Mouse (Mus musculus) layer of hippocampus, postnatal 10 days (tissue): ENCODE measurements around the gene Camkmt. TPM values are rescaled to one million over a fixed set of nuclear protein-coding genes. Genes with fewer than 3 reads are reported as not detected.

ENCODE experiments used
- DNase-seq, 2 experiments: peaks; one replicate each; pipeline ENCODE4 v3.0.0; 2021; ENCODE audit warnings: low spot score in 2 of 2
- total RNA-seq, 2 experiments: library from RNA; stranded (reverse); gene quantifications; 2 replicates each; pipeline ENCODE4 v1.2.3; 2021

The Camkmt gene
- total RNA-seq, 2 experiments from 2014 or later = 11.2 to 14.6 TPM

DNA sequence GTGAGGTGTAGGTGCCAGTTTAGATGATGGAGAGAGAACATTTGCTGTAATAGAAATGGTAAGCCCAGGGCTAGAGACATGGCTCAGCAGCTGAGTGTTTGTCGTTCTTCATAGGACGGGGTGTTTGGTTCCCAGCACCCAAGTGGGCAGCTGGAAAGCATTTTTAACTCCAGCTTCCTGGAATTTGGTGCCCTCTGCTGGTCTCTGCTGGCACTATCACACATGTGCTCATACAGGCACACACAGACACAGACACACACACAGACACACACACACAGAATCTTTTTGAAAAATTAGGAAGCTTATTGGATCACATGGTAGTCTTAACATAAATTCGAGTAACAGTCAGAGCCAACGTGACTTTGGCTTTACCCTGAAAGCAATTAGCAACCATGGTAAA lies 200.8 kb downstream of the Camkmt start:
- no peak for DNase-seq

DNA sequence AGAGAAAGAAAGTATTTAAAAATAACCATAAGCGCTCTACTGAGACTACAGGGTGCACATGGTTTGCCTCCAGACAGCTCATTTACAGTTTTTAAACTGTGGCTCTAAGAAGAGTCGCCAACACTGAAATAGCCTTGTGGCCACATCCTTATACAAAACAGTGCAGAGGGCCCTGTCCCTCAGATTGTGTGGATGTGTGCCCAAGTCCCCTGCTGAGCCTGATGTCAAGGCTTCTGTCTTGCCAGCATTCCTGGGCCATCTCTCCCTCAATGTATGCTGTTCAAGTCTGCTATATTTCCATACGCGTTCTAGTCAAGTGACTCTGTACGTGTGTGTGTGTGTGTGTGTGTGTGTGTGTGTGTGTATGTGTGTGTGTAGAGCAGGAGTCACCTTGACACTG lies 201.2 kb downstream of the Camkmt start:
- DNase-seq = no peak

DNA sequence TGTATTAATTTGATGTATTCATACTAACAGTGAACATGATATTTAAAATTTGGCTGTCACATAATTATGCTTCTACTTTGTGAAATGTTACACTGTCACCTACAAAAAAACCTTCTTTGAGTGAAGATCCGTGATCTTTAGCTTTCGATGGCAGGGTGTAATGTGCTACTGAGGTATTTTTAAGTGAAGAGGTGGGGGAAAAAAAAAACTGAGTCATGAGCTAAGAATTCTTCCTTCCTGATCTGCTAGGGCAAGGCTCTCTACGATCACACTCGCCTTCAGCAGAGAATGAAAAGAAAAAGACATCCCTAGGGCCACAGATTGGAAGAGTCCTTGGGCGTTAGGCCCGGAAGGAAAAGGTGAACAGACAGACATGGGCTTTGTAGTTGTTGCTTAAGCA lies 201.9 kb downstream of the Camkmt start:
- no peak for DNase-seq

DNA sequence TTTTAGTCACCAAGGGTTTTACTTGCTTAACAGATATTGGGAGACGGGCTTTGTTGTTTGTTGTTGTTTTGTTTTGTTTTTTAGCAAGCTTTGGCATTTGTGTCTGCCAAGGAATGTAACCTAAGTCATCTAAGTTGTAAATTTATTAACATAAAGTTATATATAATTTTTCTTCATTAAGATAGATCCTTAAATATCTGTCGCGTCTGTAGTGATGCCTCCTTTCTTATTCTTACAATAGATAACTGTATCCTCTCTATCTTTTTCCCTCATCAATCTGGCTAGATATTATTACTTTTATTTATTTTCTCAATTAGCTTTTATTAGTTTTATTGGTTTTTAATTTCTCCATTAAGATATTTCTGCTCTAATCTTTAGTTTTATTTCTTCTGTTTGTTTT lies 213.3 kb downstream of the Camkmt start:
- DNase-seq = no peak

DNA sequence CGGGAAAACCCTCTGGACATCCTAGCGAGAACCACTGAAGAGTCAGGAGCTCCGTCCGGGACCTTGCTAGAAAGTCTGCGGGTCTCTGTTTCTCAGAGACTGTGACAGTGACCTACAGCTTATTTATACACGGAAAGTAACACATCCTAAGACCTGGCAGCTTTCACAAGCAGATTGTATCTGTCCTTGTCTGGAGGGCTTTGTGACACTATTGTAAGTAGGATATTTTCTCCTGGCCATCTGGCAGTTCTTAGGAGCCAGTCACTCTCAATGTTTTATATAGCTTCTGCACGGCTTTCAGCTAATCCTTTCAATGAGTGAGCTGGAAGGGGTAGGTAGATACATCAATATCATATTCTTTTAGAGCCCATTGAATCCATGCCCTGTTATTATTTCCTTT lies 218.2 kb downstream of the Camkmt start:
- DNase-seq = no peak

DNA sequence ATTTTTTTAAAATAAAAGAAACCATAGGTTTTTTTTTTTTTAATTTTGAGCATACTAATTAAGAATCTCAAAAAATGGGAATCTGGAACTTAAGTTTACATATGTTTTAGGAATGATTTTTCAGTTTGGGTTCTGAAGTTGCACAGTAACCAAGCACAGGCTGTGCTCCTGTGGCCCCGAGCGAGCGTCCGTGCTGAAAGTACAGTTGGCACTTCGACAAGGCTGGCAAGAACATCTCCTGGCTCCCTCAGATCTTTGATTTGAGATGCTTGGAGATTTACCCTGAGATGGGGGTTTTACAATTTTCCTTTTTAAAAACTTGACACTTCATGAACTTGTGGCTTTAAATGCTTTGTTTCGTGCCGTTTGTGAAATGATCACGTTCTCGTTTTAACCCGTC lies 218.7 kb downstream of the Camkmt start:
- no peak for DNase-seq

DNA sequence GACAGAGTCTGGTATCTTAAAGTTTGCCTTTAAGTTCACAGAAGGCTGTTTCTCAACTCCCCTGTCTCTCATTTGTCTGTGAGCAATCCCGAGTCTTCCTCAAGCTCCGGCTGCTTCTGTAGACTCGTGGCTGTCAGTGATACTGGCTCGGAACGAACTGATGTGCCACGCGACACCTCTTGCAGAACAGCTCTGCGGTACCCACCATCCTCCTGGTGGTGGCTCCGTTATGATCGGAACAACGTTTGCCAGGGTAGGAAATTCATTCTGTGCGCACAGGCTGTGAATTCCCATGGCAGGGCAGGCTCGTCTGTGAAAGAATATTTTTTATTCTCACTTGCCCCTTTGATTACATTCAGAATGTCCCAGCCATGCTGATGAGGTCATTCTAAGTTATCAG lies 221.0 kb downstream of the Camkmt start:
- peak; percentile 37 to 48 for DNase-seq

DNA sequence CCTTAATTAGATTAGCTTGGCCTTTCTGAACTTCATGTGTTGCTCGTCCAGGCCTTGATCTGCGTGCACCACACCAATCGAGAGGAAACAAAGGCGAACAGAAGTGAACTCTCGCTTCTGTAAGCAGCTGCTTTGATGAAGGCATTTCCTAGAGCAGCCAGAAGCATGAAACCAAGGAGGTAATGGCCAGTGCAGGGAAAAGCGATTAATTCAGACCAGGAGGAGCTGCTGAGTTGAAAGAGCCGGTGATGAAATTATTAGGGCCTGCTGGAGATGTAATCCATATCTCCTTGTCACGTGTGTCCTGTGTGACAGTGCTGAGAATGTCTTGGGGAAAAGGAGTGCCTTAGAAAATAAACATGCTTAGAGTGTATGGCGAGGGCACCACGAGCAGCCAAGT lies 228.0 kb downstream of the Camkmt start:
- no peak for DNase-seq

DNA sequence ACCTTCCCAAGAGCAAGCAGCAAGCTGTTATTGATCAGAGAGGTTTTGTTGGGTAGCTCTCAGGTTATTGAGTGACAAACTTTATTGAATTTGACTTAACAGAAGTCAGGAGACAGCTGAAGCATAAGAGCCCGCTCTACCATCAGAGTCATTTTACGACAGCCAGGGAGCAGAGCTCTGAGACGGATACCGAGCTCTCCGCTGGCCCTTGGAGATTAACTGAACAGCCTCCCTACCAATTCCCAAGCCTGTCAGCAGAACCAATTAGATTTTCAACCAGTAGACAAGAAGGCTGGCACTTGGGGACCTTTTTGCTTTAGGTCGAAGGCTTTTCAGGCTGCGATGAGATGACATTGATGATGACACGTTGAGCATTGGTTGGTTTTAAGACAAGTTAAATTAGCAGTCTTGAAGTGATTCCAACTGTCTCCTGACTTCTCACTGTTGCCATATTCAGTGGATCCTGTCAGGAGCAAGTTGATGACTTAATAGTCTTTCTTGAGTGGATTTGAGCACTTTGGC lies 229.5 kb downstream of the Camkmt start:
- no peak for DNase-seq

DNA sequence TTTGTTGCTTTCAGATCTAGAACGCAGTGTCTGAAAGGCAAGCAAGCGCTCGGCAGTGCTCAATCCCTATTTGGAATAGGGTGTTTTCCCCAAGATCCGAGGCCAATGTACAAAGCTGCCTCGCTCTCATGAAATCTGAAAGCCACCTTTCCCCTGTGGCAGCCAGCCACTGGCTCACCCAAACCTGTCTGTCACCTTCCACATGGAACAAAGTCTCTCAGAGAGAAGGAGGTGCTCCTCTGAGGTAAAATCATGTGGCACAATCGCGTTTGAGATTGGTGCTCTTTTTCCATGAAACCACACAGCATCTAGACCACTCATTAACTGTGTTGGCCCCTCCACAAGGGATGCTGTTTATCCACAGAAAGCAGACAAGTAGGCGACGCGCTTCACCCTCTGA lies 238.5 kb downstream of the Camkmt start:
- no peak for DNase-seq

DNA sequence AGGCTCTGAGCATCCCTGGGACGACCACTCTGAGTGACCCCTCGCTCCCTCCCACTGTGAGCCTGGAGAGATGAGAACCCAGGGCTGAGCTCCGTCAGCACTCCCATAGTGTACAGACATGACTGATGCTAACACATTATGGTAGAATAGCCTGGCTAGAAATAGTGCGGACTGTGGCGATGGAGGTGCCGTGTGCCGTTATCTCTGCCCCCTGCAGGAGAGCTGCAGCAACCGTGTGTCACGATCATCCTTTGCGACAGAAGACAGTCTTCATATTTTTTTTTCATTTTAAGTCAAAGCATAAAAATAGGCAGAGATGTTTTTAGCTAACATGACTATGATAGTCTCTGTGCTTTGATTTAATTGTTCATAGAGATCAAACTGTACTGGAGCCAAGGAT lies 245.1 kb downstream of the Camkmt start:
- no peak for DNase-seq

DNA sequence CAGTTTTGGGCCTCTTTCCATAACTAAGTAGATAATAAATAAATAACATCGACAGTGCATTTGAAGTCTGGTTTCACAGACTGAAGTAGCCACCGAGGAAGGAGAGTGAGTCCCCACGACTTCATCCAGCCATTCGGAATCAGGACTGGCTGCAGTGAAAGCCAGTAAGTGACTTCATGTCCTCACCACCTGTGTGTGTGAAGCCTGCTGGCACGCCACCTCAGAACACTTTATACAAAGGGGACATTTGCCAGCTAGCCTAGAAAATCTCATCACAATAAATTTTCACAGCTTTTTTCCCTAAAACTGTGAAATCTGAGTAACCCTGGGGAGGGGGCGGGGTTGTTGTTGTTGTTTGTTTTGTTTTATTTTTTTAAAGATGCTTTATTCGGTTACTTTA lies 247.3 kb downstream of the Camkmt start:
- DNase-seq = no peak

DNA sequence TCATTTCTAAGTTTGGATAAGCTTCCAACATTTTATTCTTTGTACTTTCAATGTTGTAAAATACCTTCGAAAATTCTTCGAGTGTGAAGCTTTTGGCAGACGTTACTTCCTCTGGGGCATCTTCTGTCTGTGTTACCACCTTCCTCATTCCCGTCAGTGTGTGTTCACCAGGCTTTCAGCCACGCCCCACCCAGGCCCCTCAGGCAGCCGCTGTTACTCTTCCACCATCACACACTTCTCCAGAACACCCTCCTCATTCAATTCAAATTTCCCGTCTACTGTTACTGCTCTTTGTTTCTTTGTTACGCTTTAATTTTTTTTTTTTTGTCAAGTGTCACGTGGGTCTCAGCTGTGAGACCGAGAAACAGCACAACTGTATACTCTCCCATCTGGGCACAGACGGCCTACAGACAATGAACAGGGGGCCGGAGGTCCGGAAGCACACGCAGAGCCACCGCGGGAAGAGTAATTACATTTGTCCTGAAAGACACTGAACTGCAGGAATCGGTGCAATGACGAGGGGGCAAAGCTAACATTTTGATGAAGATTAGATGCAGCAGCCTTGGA lies 250.9 kb downstream of the Camkmt start:
- no peak for DNase-seq

DNA sequence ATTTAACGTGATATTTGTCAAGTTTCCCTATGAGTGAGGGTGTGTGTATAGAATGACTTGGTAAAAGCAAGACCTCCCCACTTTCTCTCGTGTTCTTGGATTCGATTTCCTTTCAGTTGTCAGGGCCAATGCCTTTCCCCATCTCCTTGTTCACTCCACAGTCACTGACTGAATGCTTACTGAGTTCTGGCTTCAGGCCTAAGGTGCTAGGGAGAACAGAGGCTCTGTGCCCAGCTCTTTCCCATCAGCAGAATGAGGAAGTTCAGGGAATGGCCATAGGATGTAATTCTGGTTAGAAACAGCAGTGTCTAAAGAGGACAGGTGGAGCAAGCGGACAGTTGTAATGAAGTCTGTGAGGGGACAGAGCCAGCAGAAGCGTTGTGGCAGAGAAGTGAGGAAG lies 252.1 kb downstream of the Camkmt start:
- no peak for DNase-seq

DNA sequence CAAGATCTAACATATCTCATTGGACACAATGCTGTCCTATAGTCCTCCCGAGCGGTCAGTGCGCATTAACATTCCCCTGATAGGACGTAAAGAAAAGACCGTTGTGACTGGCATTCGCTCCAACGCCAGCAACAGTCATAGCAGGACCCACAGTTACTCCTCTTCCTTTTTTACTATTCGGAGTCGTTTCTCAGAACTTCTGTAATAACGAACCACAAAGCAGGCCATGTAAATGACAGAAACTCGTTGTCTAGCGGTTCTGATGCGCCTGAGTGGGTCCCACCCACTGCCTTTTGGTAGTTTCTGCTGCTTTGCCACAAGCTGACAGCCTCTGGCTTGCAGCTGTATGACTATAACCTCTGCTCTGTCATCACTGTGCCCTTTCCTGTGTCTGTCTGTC lies 253.1 kb downstream of the Camkmt start:
- DNase-seq = no peak

DNA sequence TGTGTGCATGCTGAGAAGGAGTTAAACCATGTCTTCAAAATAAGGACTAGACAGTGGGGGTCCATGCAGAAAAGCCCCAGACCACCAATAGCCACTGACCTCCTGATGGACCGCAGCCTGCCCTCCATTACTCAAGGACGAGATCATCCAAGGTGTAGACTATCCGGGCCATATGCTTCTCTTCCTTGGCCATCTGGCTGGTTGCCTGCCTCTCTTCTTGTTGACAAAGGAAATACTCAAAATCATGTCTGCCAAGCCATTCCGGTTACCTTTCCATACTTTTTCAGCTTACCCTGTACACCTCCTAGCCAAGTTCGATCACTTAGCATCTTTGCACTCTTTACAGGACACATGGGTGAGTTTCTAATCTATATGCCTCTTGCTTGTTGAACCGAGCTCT lies 256.3 kb downstream of the Camkmt start:
- DNase-seq = no peak

DNA sequence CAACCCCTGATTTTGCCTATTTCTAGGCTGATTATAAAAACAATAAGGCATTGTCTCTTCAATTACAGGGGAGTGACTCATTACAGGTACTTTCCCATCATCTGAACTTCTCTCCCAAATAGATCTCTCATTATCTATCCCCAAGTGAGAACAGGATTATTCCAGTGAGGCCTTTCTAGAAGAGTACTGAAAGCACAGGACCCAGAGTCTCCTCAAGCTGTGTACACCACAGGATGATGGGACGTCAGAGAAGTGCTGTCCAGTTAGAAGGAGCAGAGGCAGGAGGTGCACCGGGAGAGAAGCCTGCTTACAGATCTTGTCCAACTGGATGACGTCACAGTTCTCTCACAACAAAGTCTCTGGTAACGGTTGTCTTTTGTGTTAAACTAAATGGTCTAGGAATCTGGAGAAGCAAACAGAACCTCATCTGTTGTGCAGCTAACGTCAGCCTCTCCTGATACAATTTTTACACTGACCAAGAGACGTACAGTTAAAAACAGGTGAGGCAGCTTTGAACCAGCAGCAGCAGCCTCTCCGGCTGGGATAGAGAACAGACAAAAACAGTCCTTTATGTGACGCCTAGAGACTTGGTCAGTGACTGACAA lies 259.1 kb downstream of the Camkmt start:
- DNase-seq = no peak

DNA sequence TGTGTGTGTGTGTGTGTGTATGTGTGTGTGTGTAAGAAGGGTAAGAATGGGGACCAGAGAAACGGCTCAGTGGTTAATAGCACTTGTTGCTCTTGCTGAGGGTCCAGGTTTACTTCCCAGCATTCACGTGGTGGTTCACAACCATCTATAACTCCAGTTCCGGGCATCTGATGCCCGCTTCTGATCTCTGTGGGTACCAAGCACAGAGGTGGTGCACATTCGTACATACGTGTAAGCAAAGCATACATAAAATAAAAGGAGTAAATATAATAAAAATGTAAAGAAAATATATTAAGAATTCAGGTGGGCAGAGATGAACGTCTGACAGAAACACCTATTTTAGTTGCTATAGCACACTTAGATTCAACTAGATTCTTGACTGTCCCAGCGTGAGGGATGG lies 260.9 kb downstream of the Camkmt start:
- DNase-seq = no peak

DNA sequence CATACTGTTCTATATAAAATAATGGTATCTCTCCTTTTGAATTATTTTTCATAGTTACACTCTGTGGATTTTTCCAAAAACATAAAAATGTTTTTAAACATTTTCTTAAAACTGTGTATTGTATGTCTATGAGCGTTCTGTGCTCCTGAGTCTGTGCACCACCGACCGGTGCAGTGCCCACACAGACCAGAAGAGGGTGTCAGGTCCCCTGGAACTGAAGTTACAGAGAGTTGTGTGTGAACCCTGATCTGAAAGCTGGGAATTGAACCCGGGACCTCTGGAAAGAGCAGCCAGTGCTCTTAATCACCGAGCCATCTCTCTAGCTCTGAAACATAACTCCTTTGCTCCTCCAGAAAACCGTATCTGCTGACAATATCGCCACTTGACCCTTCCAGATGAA lies 262.4 kb downstream of the Camkmt start:
- DNase-seq = no peak

DNA sequence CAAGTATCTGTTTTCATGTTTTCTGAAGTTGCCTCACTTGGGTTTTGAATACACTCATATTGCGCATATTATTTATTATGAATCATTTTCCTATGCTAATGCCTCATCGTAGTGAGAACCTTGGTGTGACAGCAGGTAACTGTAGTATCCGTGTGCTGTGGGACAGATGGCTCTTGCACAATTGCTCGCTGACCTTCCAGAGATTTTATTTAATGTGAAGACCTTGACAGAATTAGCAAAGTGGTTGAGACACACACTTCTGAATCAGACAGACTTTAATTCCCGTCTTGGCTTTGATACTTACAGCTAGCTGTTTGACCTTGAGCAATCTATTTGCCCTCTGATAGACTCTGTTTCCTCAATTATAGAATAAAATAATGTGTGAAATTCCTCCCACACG lies 262.8 kb downstream of the Camkmt start:
- DNase-seq = no peak

DNA sequence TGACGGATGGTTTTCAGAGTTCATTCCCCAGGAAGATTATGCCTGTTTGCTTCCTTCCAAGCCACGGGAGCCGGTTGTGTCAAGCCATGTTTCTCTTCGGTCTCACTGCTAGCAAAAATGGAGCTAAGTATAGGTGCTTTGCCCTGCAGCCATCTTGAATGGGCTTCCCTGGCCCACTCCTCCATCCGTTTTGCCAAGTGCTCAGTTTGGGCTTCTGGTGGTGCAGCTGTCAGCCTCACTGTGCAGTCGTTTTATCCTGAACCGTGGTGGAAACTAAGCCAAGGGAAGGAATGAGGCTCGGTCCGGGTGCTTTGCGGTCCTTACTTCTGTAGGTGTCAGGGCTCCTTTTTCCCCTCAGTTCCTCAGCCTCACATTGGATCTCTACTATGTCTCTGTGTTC lies 263.3 kb downstream of the Camkmt start:
- DNase-seq = no peak

DNA sequence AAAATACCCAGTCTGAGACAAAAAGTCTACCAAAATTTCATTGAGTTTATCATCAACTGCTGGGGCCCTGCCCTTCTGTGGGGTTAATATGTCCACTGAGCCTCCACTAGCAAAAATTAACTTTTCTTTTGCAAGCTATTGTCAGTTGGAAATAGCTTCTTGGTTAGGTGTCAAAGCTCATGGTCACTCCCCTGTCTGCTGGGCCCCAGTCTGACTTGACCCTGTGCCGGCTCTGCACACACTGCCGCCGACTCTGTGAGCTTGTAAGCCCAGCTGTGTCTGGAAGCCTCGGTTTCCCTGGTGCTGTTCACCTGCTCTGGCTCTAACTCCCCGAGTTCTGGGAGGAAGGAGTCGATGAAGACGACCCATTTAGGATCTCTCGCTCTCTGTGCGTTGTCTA lies 265.0 kb downstream of the Camkmt start:
- no peak for DNase-seq

DNA sequence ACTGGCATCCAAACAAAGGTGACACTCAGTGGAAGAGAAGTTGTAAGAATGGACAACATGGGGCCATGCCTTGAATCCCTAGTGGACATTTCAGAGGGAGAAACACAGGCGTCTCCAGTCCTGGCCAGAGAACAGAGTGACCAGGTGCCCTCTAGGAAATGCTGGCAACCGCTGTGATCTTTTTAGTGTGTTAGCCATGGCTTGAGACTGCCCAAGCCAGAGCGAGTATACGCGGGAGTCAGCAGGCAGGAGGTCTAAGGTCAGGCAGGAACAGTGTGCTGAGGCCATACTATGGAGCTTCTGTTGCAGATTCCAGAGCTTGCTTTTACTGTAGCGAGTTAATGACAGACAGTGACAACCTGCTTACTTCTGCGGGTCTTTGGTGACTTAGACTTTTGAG lies 270.7 kb downstream of the Camkmt start:
- no peak for DNase-seq

DNA sequence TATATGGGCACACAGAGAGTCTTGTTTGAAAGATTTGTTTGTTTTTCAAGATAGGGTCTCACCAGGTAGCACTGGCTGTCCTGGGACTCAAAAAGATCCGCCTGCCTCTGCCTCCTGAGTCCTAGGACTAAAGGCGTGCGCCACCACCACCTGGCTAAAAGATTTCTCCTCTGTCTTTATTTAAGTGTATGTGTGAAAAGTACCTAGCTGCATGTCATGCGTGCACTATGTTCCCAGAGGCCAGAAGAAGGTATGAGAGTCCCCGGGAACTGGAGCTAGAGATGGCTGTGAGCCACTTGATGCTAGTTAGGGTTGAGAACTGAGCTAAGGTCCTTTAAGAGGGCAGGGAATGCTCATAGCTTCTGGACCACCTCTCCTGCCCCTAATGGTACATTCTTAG lies 277.0 kb downstream of the Camkmt start:
- no peak for DNase-seq
